10 mouse cellular contexts compared by ENCODE assay signal in genomic region chr7:99409441-99410222, GRCm38 (mm10). TPM values are rescaled to one million over a fixed set of nuclear protein-coding genes. Genes with fewer than 3 reads are reported as not detected.
DNase-seq lines count a peak whose midpoint lies in the region; ATAC-seq and TF ChIP-seq lines count a peak whose summit lies in the region.
"Had no signal": no experiment of that assay in that cellular context is flagged by ENCODE, and none has a peak within 500 bp of the region (broad histone marks: within the 10 kb centered on the region; RNA-seq: fewer than 3 reads in every experiment).

No protein-coding gene starts in this region.

- TF ChIP-seq CTCF in forebrain, postnatal 0 days (IDR thresholded peaks at IDR 0.05; ENCODE audit: low read depth), result no peak
- no peak for TF ChIP-seq CTCF in layer of hippocampus, adult 2 months (conservative IDR thresholded peaks at IDR 0.05)

- H3K4me1 ChIP-seq in forebrain, embryonic 15.5 days, result no peaks in the 10 kb centered on the region
- no peaks in the 10 kb centered on the region for H3K4me1 ChIP-seq in forebrain, postnatal 0 days (ENCODE audit: insufficient read depth)
- peaks cover 60% of the 10 kb centered on the region for H3K4me1 ChIP-seq in embryonic facial prominence, embryonic 10.5 days

- no peaks in the 10 kb centered on the region for H3K9me3 ChIP-seq in forebrain, embryonic 15.5 days
- H3K9me3 ChIP-seq in forebrain, postnatal 0 days (ENCODE audit: low read length), result no peaks in the 10 kb centered on the region
- peaks cover 2% of the 10 kb centered on the region; the same call in 1 of the 2 replicates for H3K9me3 ChIP-seq in embryonic facial prominence, embryonic 10.5 days
- H3K9me3 ChIP-seq: midbrain, embryonic 12.5 days had no signal

- no peaks in the 10 kb centered on the region for H3K36me3 ChIP-seq in forebrain, embryonic 15.5 days
- peaks cover 17% of the 10 kb centered on the region for H3K36me3 ChIP-seq in forebrain, postnatal 0 days (ENCODE audit: insufficient read depth)
- peaks cover 27% of the 10 kb centered on the region for H3K36me3 ChIP-seq in embryonic facial prominence, embryonic 10.5 days (replicated peaks)

- H3K27me3 ChIP-seq in forebrain, embryonic 15.5 days, result no peaks in the 10 kb centered on the region
- H3K27me3 ChIP-seq in forebrain, postnatal 0 days (ENCODE audit: insufficient read depth, low read length), result no peaks in the 10 kb centered on the region
- H3K27me3 ChIP-seq in embryonic facial prominence, embryonic 10.5 days (replicated peaks; ENCODE audit: low read depth, poor library complexity, severe bottlenecking), result no peaks in the 10 kb centered on the region
- H3K27me3 ChIP-seq: midbrain, embryonic 12.5 days had no signal

- 73% methylated on average over 8 of the region's 8 CpGs for WGBS in forebrain, embryonic 15.5 days
- 69% methylated on average over 8 of the region's 8 CpGs for WGBS in forebrain, postnatal 0 days
- 82% methylated on average over 8 of the region's 8 CpGs for WGBS in embryonic facial prominence, embryonic 10.5 days

- DNase-seq in forebrain, postnatal 0 days, result no peak
- no peak for DNase-seq in layer of hippocampus, adult 2 months (ENCODE audit: low spot score in 2 of 2)
- no peak for DNase-seq in layer of hippocampus, postnatal 10 days (ENCODE audit: low spot score in 2 of 2)
- DNase-seq in embryonic facial prominence, embryonic 10.5 days (ENCODE audit: low spot score), result no peak
- peak; percentile 46 to 66 for DNase-seq in lung, postnatal 4 days
- DNase-seq in layer of hippocampus, postnatal 25 days (ENCODE audit: extremely low spot score in 1 of 2, low spot score in 1 of 2), result no peak
- DNase-seq in gastrocnemius, postnatal 10 days, result no peak

- no peak for ATAC-seq in forebrain, embryonic 15.5 days (replicated peaks)
- no peak for ATAC-seq in forebrain, postnatal 0 days

- no peak overlapping the region for H3K4me2 ChIP-seq in forebrain, embryonic 15.5 days (replicated peaks)
- H3K4me2 ChIP-seq in forebrain, postnatal 0 days (ENCODE audit: low read depth), result no peak overlapping the region
- H3K4me2 ChIP-seq: midbrain, embryonic 12.5 days had no signal

- no peak overlapping the region for H3K9ac ChIP-seq in forebrain, embryonic 15.5 days (replicated peaks)
- H3K9ac ChIP-seq in forebrain, postnatal 0 days, result no peak overlapping the region
- H3K9ac ChIP-seq: midbrain, embryonic 12.5 days had no signal

- 0 out of 2 replicates have a peak overlapping the region, but pooled peaks have one; percentile 19 for H3K27ac ChIP-seq in forebrain, embryonic 15.5 days (replicated peaks)
- no peak overlapping the region for H3K27ac ChIP-seq in forebrain, postnatal 0 days (ENCODE audit: low read depth, low read length)
- 0 out of 2 replicates have a peak overlapping the region, but pooled peaks have one; percentile 1 for H3K27ac ChIP-seq in layer of hippocampus, adult 2 months
- H3K27ac ChIP-seq in embryonic facial prominence, embryonic 10.5 days (replicated peaks), result peak overlapping the region; percentile 48; the same call in 1 of the 2 replicates
- H3K27ac ChIP-seq: midbrain, embryonic 12.5 days had no signal

- H3K4me3 ChIP-seq in forebrain, embryonic 15.5 days, result no peak overlapping the region
- no peak overlapping the region for H3K4me3 ChIP-seq in forebrain, postnatal 0 days (ENCODE audit: low read depth, low read length)
- H3K4me3 ChIP-seq in layer of hippocampus, adult 2 months, result no peak overlapping the region
- no peak overlapping the region for H3K4me3 ChIP-seq in embryonic facial prominence, embryonic 10.5 days
- H3K4me3 ChIP-seq: midbrain, embryonic 12.5 days had no signal

RNA-seq across cellular contexts. Expression of gene Gdpd5, which starts 28.4 kb away (rescaled TPM):
- 40.0 and 41.8 TPM in 2 replicates for polyA plus RNA-seq in forebrain, embryonic 15.5 days (2015; fragmentation: Nextera tagmentation; extraction: Ambion mirVana)
- 36.2 and 41.2 TPM in 2 replicates for total RNA-seq in forebrain, postnatal 0 days (2014; rRNA removed)
- polyA plus RNA-seq in forebrain, postnatal 0 days (2015; fragmentation: Nextera tagmentation; extraction: Ambion mirVana), result 30.9 and 38.2 TPM in 2 replicates
- total RNA-seq in layer of hippocampus, adult 2 months (2021), result 10 to 100 TPM; 20.8 to 24.3 TPM
- 10 to 100 TPM; 31.4 to 37.4 TPM for total RNA-seq in layer of hippocampus, postnatal 10 days (2021)
- 21.4 TPM in 2 replicates for polyA plus RNA-seq in embryonic facial prominence, embryonic 10.5 days (2016; fragmentation: Nextera tagmentation; extraction: Ambion mirVana)
- total RNA-seq in layer of hippocampus, postnatal 25 days (2021), result 10 to 100 TPM; 20.3 to 26.2 TPM
- 1 to 10 TPM; 8.2 to 9.8 TPM for total RNA-seq in gastrocnemius, postnatal 10 days (2021)

RNA-seq across cellular contexts. Expression of gene Klhl35, which starts 56.2 kb away (rescaled TPM):
- 3.8 and 7.1 TPM in 2 replicates for polyA plus RNA-seq in forebrain, embryonic 15.5 days (2015; fragmentation: Nextera tagmentation; extraction: Ambion mirVana)
- 3.8 and 4.5 TPM in 2 replicates for total RNA-seq in forebrain, postnatal 0 days (2014; rRNA removed)
- polyA plus RNA-seq in forebrain, postnatal 0 days (2015; fragmentation: Nextera tagmentation; extraction: Ambion mirVana), result 3.1 and 3.4 TPM in 2 replicates
- total RNA-seq in layer of hippocampus, adult 2 months (2021), result 1 to 10 TPM; 2.0 to 2.8 TPM
- total RNA-seq in layer of hippocampus, postnatal 10 days (2021), result 1 to 10 TPM; 4.8 to 6.2 TPM
- polyA plus RNA-seq in embryonic facial prominence, embryonic 10.5 days (2016; fragmentation: Nextera tagmentation; extraction: Ambion mirVana), result 1.4 and 2.3 TPM in 2 replicates
- 1 to 10 TPM; 2.2 to 3.5 TPM for total RNA-seq in layer of hippocampus, postnatal 25 days (2021)
- under 1 TPM; 0.14 to 0.38 TPM for total RNA-seq in gastrocnemius, postnatal 10 days (2021)
- total RNA-seq: hematopoietic stem cell, adult 5-6 weeks had no signal

RNA-seq across cellular contexts. Expression of gene Serpinh1, which starts 56.6 kb away (rescaled TPM):
- 210 and 215 TPM in 2 replicates for polyA plus RNA-seq in forebrain, embryonic 15.5 days (2015; fragmentation: Nextera tagmentation; extraction: Ambion mirVana)
- total RNA-seq in forebrain, postnatal 0 days (2014; rRNA removed), result 127 and 160 TPM in 2 replicates
- 117 and 121 TPM in 2 replicates for polyA plus RNA-seq in forebrain, postnatal 0 days (2015; fragmentation: Nextera tagmentation; extraction: Ambion mirVana)
- total RNA-seq in layer of hippocampus, adult 2 months (2021), result 10 to 100 TPM; 20.7 to 21.1 TPM
- 10 to 100 TPM; 58.2 to 62.0 TPM for total RNA-seq in layer of hippocampus, postnatal 10 days (2021)
- 1,061 and 1,072 TPM in 2 replicates for polyA plus RNA-seq in embryonic facial prominence, embryonic 10.5 days (2016; fragmentation: Nextera tagmentation; extraction: Ambion mirVana)
- 10 to 100 TPM; 29.1 to 30.3 TPM for total RNA-seq in layer of hippocampus, postnatal 25 days (2021)
- total RNA-seq in gastrocnemius, postnatal 10 days (2021), result 100 to 1,000 TPM; 292 to 416 TPM

Comparison
In these comparisons a context has a peak if more than half of its experiments do, and no peak if none do; other contexts are left out.
1. DNase-seq: peak in lung, postnatal 4 days (2 of 2); none in forebrain, postnatal 0 days (single experiment), layer of hippocampus, adult 2 months (0 of 2), layer of hippocampus, postnatal 10 days (0 of 2), embryonic facial prominence, embryonic 10.5 days (single experiment), layer of hippocampus, postnatal 25 days (0 of 2) and gastrocnemius, postnatal 10 days (single experiment).